Comparison of ENCODE assay signal across 15 mouse cellular contexts in genomic region chr6:98984026-98984425, GRCm38 (mm10).
"Had no signal": no experiment of that assay in that cellular context is flagged by ENCODE, and none has a peak within 500 bp of the region (broad histone marks: within the 10 kb centered on the region; RNA-seq: fewer than 3 reads in every experiment).

No protein-coding gene starts in this region.

- H3K4me1 ChIP-seq: neural tube, embryonic 15.5 days; stomach, embryonic 15.5 days had no signal

- H3K27me3 ChIP-seq: neural tube, embryonic 15.5 days; stomach, embryonic 15.5 days had no signal

- DNase-seq: retina, postnatal 1 day; right cerebral cortex, adult 18-20 months; right cerebral cortex, postnatal 14 days; right cerebral cortex, postnatal 25 days; right cerebral cortex, postnatal 4 days; spleen, adult 18-20 months; thymus, adult 18-20 months; thymus, adult 2 months; thymus, postnatal 14 days; thymus, postnatal 25 days; thymus, postnatal 36 days; thymus, postnatal 4 days had no signal

- H3K4me2 ChIP-seq: neural tube, embryonic 15.5 days; stomach, embryonic 15.5 days had no signal

- H3K36me3 ChIP-seq: neural tube, embryonic 15.5 days; stomach, embryonic 15.5 days had no signal

- H3K9ac ChIP-seq: neural tube, embryonic 15.5 days; stomach, embryonic 15.5 days had no signal

- H3K4me3 ChIP-seq: neural tube, embryonic 15.5 days; stomach, embryonic 15.5 days had no signal

- H3K9me3 ChIP-seq: neural tube, embryonic 15.5 days; stomach, embryonic 15.5 days had no signal

- H3K27ac ChIP-seq: neural tube, embryonic 15.5 days; stomach, embryonic 15.5 days; stomach, postnatal 0 days had no signal
